Mouse (Mus musculus): Measurements from ENCODE around the gene Ell3. TPM values are rescaled to one million over a fixed set of nuclear protein-coding genes. Genes with fewer than 3 reads are reported as not detected.

The Ell3 gene
- total and polyA plus RNA-seq, 3 experiments, result not detected

DNA sequence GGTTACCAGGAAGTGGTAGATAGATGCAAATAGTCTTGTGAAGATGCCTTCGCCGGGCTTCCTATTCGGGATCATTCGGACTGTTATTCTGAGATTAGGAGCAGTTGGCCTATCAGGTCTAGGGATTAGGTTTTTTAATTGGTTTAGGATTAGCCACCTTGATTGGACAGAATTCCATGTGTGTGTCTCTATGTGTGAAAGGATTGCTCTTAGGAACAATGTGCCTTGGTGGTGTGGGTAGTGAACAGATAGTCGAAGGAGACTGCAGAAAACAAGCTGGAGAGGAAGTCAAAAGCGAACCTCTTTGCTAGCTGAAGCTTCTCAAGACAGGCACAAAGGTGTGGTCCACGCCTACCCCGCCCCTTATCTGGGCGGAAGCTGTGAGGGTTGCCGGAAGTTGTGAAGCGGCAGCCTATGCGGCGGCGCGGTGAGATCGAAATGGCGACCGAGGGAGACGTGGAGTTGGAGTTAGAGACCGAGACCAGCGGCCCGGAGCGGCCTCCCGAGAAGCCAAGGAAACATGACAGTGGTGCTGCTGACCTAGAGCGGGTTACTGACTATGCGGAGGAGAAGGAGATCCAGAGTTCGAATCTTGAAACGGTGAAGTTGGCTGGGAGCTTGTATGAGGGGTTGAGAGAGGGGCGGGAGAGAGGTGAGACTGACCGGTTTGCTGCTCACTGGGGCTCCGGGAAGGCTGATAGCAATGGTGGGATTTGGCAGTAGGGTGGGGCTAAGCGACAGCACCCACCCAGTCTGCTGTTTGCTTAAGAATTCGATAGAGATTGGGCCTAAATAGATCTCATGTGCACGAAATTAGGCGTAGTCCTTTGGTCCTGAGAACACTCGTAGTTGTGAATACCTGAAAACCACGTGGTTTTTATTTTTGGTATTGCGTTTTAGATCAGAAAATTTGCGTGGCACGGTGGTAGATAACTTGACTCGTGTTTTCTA, 12.9 kb upstream of the Ell3 start, which contains the start of gene Serinc4 (continued):
- TF ChIP-seq NRF1 (IDR thresholded peaks at IDR 0.05; ENCODE audit: insufficient read depth, low read depth, low read length, poor library complexity, severe bottlenecking) (peak; percentile 67), ZMIZ1 (IDR thresholded peaks at IDR 0.05; ENCODE audit: low read depth, low read length) (peak; percentile 67), SIN3A (IDR thresholded peaks at IDR 0.05; ENCODE audit: low read length) (peak; percentile 85), POLR2A (IDR thresholded peaks at IDR 0.05; ENCODE audit: control insufficient read depth in 1 of 2, insufficient read depth in 1 of 2, low read depth in 1 of 2, low read length in 2 of 2, poor library complexity in 1 of 2) (peak; percentile 83 to 94)

DNA sequence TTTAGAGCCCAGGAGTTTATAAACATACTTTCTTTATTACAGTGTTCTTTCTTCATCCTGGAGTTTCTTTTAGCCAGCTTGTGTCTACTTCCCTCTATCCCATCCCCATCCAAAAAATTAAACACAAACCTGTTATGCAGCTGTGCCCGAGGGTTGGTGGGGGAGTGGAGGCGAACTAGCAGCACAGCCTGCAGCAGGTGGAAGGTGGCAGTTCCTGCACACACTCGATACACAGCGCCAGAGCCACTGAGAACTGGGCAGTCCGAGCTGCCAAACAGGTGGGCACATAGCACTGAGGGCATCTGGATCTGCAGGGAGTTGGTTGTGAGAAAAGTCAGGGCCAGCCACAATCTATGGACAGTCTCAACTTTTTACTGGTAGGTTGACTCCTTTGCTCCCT, 11.5 kb upstream of the Ell3 start:
- no peak for TF ChIP-seq MYB (IDR thresholded peaks at IDR 0.05; ENCODE audit: low read depth, low read length)
- no peak for TF ChIP-seq ZNF384 (IDR thresholded peaks at IDR 0.05; ENCODE audit: low read depth, low read length)
- TF ChIP-seq ZMIZ1 (IDR thresholded peaks at IDR 0.05; ENCODE audit: low read depth, low read length), result no peak
- no peak for TF ChIP-seq ZC3H11A (IDR thresholded peaks at IDR 0.05; ENCODE audit: low read depth, low read length)
- no peak for TF ChIP-seq TCF12 (IDR thresholded peaks at IDR 0.05; ENCODE audit: low read depth, low read length)
- no peak for TF ChIP-seq GABPA (IDR thresholded peaks at IDR 0.05; ENCODE audit: low read depth, low read length)
- TF ChIP-seq MYC (IDR thresholded peaks at IDR 0.05; ENCODE audit: low read depth, low read length), result no peak
- no peak for TF ChIP-seq RAD21 (IDR thresholded peaks at IDR 0.05; ENCODE audit: low read depth, low read length)
- no peak for TF ChIP-seq USF1 (IDR thresholded peaks at IDR 0.05; ENCODE audit: low read depth, low read length)
- H3K79me2 ChIP-seq (ENCODE audit: control insufficient read depth, insufficient read depth, low read length, poor library complexity), result peaks cover 18% of the 10 kb centered on the region
- H3K27me3 ChIP-seq (ENCODE audit: control insufficient read depth in 1 of 2, insufficient read depth in 2 of 2, low read length in 2 of 2), result no peaks in the 10 kb centered on the region
- no peak overlapping the region for H3K4me3 ChIP-seq (ENCODE audit: control insufficient read depth in 1 of 2, insufficient read depth in 1 of 2, low read depth in 2 of 2, low read length in 2 of 2)
- peaks cover 7 to 8% of the 10 kb centered on the region in 2 experiments for H3K4me1 ChIP-seq (ENCODE audit: control insufficient read depth in 1 of 2, insufficient read depth in 2 of 2, low read length in 2 of 2)
- H3K9ac ChIP-seq (ENCODE audit: control insufficient read depth, low read depth, low read length, poor library complexity, severe bottlenecking), result no peak overlapping the region
- H3K27ac ChIP-seq (ENCODE audit: control insufficient read depth, low read depth, low read length), result no peak overlapping the region
- H3K36me3 ChIP-seq (ENCODE audit: control insufficient read depth in 1 of 2, insufficient read depth in 2 of 2, low read length in 2 of 2), result peaks cover 0 to 20% of the 10 kb centered on the region in 2 experiments; a peak in 2 of 4 replicates
- DNase-seq (ENCODE audit: low read depth, low spot score), result no peak
- H3K9me3 ChIP-seq (replicated peaks; ENCODE audit: insufficient read depth, low read length), result no peaks in the 10 kb centered on the region

DNA sequence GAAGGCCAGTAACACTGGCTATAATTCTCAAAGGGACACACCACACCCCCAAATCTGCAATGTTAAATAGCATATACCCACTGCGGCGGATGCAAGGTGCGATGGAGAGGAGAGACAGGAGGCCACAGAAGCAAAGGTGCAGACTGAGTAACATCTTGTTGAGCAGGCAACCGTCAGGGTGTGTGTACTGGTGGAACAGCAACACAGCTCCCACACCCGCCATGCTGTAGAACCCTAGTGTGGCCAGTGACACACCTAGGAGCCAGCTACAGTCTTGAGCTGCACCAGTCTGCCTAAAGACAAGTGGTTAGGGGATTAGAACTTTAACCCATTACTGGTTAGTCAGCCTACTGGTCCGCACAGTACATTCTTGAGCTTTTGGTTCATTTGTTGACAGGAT, 9.8 kb upstream of the Ell3 start:
- peaks cover 0 to 22% of the 10 kb centered on the region in 2 experiments; a peak in 2 of 4 replicates for H3K36me3 ChIP-seq (ENCODE audit: control insufficient read depth in 1 of 2, insufficient read depth in 2 of 2, low read length in 2 of 2)
- no peak for DNase-seq (ENCODE audit: low read depth, low spot score)

More for the DNA sequence above, 9.8 kb upstream of the Ell3 start:
- Histone ChIP-seq H3K27ac (ENCODE audit: control insufficient read depth, low read depth, low read length) (no peak overlapping the region), H3K27me3 (ENCODE audit: control insufficient read depth in 1 of 2, insufficient read depth in 2 of 2, low read length in 2 of 2) (no peaks in the 10 kb centered on the region), H3K4me1 (ENCODE audit: control insufficient read depth in 1 of 2, insufficient read depth in 2 of 2, low read length in 2 of 2) (peaks cover 8 to 12% of the 10 kb centered on the region in 2 experiments), H3K4me3 (ENCODE audit: control insufficient read depth in 1 of 2, insufficient read depth in 1 of 2, low read depth in 2 of 2, low read length in 2 of 2) (no peak overlapping the region), H3K9me3 (replicated peaks; ENCODE audit: insufficient read depth, low read length) (no peaks in the 10 kb centered on the region), H3K9ac (ENCODE audit: control insufficient read depth, low read depth, low read length, poor library complexity, severe bottlenecking) (no peak overlapping the region), H3K79me2 (ENCODE audit: control insufficient read depth, insufficient read depth, low read length, poor library complexity) (peaks cover 31% of the 10 kb centered on the region)
- TF ChIP-seq KAT2A (conservative IDR thresholded peaks at IDR 0.05; ENCODE audit: low read depth, low read length), result no peak
- TF ChIP-seq TAL1 (IDR thresholded peaks at IDR 0.05; ENCODE audit: low read length), result no peak
- peak in 1 of 2 experiments; percentile 23; a peak in 1 of 4 replicates for TF ChIP-seq POLR2A (IDR thresholded peaks at IDR 0.05; ENCODE audit: control insufficient read depth in 1 of 2, insufficient read depth in 1 of 2, low read depth in 1 of 2, low read length in 2 of 2, poor library complexity in 1 of 2)
- no peak for TF ChIP-seq ZNF384 (IDR thresholded peaks at IDR 0.05; ENCODE audit: low read depth, low read length)
- 0 out of 2 replicates have a peak, but pooled peaks have one; percentile 40 for TF ChIP-seq POLR2AphosphoS2 (IDR thresholded peaks at IDR 0.05; ENCODE audit: low read length)
- TF ChIP-seq MYC (IDR thresholded peaks at IDR 0.05; ENCODE audit: low read depth, low read length), result no peak
- no peak for TF ChIP-seq NELFE (IDR thresholded peaks at IDR 0.05; ENCODE audit: low read depth, low read length)
- no peak for TF ChIP-seq MYB (IDR thresholded peaks at IDR 0.05; ENCODE audit: low read depth, low read length)
- TF ChIP-seq MAFK (IDR thresholded peaks at IDR 0.05; ENCODE audit: borderline replicate concordance, low read depth, low read length), result no peak
- no peak for TF ChIP-seq CHD2 (IDR thresholded peaks at IDR 0.05; ENCODE audit: low read length)

Measured in MEL (cell line).